Mouse (Mus musculus) bone marrow, adult 2 months (tissue): ENCODE results near the gene Spata31d1b.

Experiments
- CTCF ChIP-seq: fragments of 200-500 bp; IDR thresholded peaks from 2 replicates; pipeline ENCODE4 v1.5.1; 2011; ENCODE audit warnings: low read length, control low read depth; ENCODE audit not compliant: control insufficient read depth, insufficient read depth
- POLR2A ChIP-seq: fragments of 200-500 bp; IDR thresholded peaks from 2 replicates; pipeline ENCODE4 v1.6.1; 2011; ENCODE audit warnings: low read depth, mild to moderate bottlenecking, control low read depth, low read length, borderline replicate concordance; ENCODE audit not compliant: control insufficient read depth

GRCm38 (mm10) chr13:59685236-59685635 lies 26.8 kb upstream of the Spata31d1b start:
- no peak for TF ChIP-seq POLR2A
- TF ChIP-seq CTCF: no peak
